Mouse (Mus musculus) bone marrow, adult 2 months (tissue): ENCODE results near the gene Strn3.
"Not testable (repeated sequence)": the region's sequence is repeated elsewhere in the genome, so short reads cannot be mapped to it uniquely, and the experiment has no call there.

Experiments used
- CTCF ChIP-seq: fragments of 200-500 bp; IDR thresholded peaks from 2 replicates; pipeline ENCODE4 v1.5.1; 2011; ENCODE audit warnings: low read length, control low read depth; ENCODE audit not compliant: control insufficient read depth, insufficient read depth
- POLR2A ChIP-seq: fragments of 200-500 bp; IDR thresholded peaks from 2 replicates; pipeline ENCODE4 v1.6.1; 2011; ENCODE audit warnings: low read depth, mild to moderate bottlenecking, control low read depth, low read length, borderline replicate concordance; ENCODE audit not compliant: control insufficient read depth

DNA sequence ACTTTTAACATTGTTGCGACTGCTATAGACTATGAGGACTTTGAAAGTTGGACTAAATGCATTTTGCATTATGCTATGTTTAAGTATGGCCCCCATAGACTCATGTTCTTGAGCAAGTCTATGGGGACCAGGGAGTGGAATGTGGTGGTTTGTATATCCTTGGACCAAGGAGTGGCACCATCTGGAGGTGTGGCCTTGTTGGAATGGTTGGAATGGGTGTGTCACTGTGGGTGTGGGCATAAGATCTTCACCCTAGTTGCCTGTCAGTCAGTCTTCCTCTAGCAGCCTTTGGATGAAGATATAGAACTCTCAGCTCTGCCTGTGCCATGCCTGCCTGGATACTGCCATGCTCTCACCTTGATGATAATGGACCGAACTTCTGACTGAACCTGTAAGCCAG is 113.9 kb downstream of the Strn3 start:
- TF ChIP-seq POLR2A, CTCF: not testable (repeated sequence)
